ENCODE assay signal across 14 mouse cellular contexts in genomic region chr9:79165596-79165995, GRCm38 (mm10).
"Had no signal": no experiment of that assay in that cellular context is flagged by ENCODE, and none has a peak within 500 bp of the region (broad histone marks: within the 10 kb centered on the region; RNA-seq: fewer than 3 reads in every experiment).

No protein-coding gene starts in this region.

- DNase-seq: kidney, adult 11 months; kidney, adult 9 months; kidney, postnatal 36 days; layer of hippocampus, adult 9-11 months; layer of hippocampus, postnatal 36 days; lung, adult 18-20 months; right cerebral cortex, adult 18-20 months; spleen, adult 18-20 months; thymus, adult 18-20 months; thymus, postnatal 14 days had no signal

- H3K36me3 ChIP-seq: limb, embryonic 12.5 days; midbrain, embryonic 15.5 days had no signal

- H3K4me2 ChIP-seq: limb, embryonic 12.5 days; midbrain, embryonic 15.5 days had no signal

- H3K4me1 ChIP-seq: limb, embryonic 12.5 days; midbrain, embryonic 15.5 days had no signal

- H3K27ac ChIP-seq: kidney, postnatal 0 days; limb, embryonic 12.5 days; liver, embryonic 14.5 days; midbrain, embryonic 15.5 days had no signal

- ATAC-seq: midbrain, embryonic 15.5 days had no signal

- H3K4me3 ChIP-seq: limb, embryonic 12.5 days; midbrain, embryonic 15.5 days had no signal

- H3K9ac ChIP-seq: limb, embryonic 12.5 days; liver, embryonic 14.5 days; midbrain, embryonic 15.5 days had no signal

- H3K9me3 ChIP-seq: limb, embryonic 12.5 days; midbrain, embryonic 15.5 days had no signal

- H3K27me3 ChIP-seq: limb, embryonic 12.5 days; midbrain, embryonic 15.5 days had no signal
